Mouse (Mus musculus) ES-CJ7 (cell line): Measurements from ENCODE around the gene Bcl6b.
A peak's percentile ranks its signal among the peaks of the same experiment; 100 is the strongest.

Experiments
- DNase-seq: peaks from one replicate; pipeline ENCODE4 v3.0.0; 2011; ENCODE audit warnings: low read depth, low spot score

Gene Bcl6b

DNA sequence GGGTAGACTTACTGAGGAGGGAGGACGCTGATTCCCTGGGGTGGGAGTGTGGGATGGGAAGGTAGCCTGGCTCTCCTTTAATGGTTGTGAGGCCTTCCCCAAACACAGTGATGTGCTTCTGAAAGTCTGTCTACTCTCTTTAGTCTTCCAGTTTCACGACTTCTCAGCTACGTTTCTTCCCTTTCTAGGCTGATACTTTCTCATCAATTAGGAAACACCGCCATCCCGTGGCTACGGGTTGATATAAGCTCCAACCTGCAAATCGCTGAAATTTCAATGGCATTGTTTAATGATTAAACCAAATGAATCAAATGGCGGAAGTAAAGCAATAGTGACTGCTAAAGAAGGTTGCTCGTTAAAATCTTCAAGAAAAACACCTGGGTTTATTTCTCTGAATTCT is 16.7 kb downstream of the Bcl6b start:
- DNase-seq: peak; percentile 62

GRCm38 (mm10) chr11:70212423-70212822 is 17.2 kb downstream of the Bcl6b start, which contains the start of gene Slc16a11:
Slc16a11 (plus strand) TSS chr11:70212752.
- DNase-seq: no peak

DNA sequence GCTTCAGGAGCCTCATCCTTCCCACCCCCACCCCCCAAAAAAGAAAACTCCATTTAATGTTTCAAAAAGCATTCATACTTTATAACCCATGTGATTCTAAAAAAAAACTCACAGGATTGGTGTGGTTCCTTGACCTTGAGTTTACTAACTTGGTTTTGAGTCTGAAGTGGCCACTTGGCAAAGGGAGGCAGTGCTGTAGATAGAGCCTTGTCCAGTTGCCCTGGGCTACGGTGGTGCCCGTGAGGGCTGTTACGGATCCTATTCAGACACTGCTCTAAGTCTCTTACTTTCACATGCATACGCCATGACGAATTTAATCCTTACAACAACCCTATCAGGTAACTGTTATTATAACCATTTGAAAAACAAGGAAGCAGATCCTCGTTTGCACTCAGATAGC is 17.6 kb downstream of the Bcl6b start:
- DNase-seq: no peak

GRCm38 (mm10) chr11:70210681-70211080 is 18.9 kb downstream of the Bcl6b start:
- no peak for DNase-seq

- DNase-seq: no peak
These were observed 20.7 kb downstream of the Bcl6b start for GRCm38 (mm10) chr11:70208778-70209388.

- DNase-seq: no peak
These were observed 22.3 kb downstream of the Bcl6b start for GRCm38 (mm10) chr11:70207283-70207682.

DNA sequence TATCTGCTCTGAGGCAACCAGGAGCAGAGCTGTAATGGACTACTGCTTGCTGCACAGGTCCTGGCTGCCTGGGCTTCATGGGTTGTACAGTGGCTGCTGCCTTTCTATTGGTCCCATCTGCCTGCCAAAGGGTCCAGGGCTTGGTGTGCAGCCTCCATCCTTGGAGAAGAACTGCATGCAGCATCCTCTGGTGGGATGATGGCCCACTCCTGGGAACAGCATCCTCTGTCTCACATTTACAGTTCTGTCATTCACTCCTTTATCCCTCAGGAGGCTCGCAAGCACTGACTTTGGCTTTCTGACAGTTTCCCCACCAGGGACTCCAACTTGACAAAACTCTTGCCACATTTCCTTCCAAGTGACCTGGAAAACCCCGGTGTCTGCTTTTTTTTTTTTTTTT is 22.8 kb downstream of the Bcl6b start:
- no peak for DNase-seq

DNA sequence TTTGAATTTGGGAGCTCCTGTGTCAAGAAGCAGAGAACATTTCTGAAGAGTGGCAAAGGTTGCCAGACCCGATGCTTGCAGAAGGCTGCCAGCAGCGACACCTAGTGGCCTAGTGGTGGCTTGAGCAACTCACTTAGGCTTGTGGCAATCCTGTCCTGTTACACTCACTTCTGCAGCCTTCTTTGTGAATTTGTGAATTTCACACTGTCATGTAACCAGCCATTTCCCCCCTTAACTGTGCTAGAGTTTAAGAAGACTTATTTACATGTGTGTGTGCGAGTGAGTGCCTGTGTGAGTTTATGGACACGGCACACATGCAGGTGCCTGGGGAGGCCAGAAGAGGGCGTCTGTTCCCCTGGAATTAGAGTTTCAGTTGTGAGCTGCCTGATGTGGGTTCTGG is 27.9 kb downstream of the Bcl6b start:
- DNase-seq: peak; percentile 78

DNA sequence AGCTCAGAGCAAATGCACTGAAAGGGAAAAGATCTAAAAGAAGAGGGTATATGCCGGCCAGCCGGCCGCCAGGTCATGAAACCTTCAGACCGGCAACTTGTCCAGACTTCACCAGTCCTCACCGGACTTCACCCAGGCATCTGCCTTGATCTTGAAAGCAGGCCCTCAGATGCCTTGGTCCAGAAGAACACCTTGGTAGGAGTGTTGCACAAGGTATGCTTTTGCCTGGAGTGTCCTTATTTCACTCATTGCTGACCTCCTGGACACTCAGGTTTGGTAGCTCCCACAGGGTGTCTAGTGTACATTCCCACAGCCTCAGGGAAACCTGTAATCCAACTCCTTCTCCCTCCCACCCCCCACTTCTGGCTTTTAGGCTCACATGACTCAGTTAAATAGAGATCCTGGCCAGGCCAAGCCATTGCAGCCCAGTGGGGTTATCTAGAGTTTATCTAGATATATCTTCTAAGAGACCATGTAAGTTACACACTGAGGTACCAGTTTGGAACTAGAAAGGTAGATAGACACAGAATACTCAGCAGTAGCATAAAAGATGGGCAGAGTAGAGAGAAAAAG is 29.5 kb downstream of the Bcl6b start:
- DNase-seq: no peak

- DNase-seq: no peak
These were observed 30.5 kb downstream of the Bcl6b start for GRCm38 (mm10) chr11:70199107-70199506.

- no peak for DNase-seq
These were observed 31.3 kb downstream of the Bcl6b start for GRCm38 (mm10) chr11:70198332-70198731.

DNA sequence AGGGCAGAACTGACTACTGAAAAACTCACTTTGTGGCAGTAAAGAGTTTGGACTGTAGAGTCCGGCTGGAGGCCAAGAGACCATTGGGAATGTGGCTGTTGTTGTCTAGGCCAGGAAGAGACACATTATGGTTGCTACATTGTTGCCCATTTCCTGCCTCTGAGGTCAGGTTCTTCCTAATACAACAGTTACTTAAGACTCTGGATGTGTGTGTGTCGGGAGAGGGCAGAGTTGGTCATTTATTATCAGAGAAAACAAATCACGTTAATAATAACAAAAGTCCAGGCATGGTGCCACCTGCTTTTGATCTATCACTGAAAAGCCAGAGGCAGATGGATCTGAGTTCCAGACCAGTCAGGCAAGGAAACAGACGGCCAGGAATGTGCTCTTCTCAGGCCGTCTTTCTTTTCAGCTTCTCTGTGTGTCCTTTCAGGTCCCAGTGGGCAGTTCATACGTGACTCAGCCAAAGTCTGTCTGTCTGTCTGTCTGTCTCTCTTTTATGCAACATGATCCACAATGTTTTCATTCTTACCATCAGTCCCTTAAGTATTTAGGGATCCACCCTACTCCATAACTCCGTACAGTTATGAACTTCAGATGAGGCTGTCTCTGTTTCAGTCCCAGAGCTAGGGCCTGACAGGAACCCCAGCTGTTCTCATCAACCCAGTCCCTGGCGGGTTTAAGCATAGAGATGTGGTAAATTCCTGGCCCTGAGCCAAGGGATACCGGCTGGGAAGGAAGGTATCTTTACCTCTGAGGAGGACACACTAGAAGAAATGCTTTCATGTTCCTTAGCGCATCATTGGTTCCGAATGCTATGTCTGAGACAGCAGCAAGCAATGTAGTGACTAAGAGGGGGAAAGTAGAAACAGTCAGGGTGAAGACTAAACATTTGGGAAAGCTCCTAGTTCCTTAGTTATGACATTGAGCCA is 36.0 kb downstream of the Bcl6b start:
- no peak for DNase-seq

GRCm38 (mm10) chr11:70192157-70192556 is 37.4 kb downstream of the Bcl6b start:
- no peak for DNase-seq

DNA sequence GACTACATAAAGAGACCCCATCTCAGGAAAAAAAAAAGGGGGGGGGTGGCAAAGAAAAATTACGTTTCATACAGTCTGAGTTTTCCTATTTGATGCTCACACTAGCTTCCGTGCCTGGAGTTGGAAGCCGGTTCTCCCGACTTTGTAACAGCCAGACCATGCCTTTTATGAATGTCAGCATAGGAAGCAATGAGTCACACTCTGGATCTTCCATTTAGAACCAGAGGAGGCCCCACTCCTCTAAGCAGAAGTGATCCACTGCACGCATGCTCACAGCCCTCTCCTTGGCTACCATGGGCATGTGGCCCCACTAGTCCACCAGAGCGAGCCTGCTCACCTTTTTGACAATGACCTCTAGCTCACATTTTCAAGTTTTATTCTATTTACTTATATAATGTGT is 38.4 kb downstream of the Bcl6b start:
- DNase-seq: no peak

DNA sequence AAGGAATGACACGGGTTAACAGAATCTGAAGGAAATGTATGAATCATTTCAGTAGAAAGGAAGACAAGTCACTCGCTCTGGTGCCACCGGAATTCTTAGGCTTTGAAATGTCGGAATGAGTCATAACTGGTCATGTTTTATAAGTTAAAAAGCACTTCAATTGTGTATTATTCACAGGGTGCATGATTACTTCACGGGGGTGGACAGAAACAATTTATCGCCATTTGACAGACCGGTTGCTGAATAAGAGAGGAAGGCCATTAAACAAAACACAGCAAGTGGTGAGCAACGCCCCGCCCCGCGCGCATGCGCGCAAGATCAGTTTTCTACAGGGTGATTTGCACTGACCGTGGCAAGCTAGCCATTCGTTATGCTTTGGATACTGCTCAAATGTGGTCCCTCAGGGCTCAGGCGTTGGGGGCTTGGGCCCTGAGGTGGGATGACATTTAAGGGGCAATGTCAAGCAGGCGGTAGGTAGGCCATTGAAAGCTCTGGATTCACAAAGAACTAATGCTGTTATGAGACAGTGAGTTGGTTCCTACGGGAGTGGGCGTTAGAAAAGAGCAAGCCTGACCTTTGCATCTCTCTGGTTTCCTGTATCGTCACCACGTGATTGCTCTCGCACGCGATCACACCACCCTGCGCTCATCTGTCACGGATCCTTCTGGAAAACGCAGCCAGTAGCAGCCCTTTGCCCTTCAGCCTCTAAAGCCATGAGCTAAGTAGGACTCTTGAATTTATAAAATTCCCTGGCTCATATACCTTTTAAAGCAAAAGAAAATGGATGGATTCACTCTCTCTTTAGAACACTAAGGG is 40.1 kb downstream of the Bcl6b start:
- no peak for DNase-seq

- DNase-seq: no peak
These were observed 44.5 kb downstream of the Bcl6b start for GRCm38 (mm10) chr11:70185120-70185519.

GRCm38 (mm10) chr11:70180496-70180895 is 49.1 kb downstream of the Bcl6b start:
- DNase-seq: no peak

GRCm38 (mm10) chr11:70179401-70179800 is 50.2 kb downstream of the Bcl6b start:
- DNase-seq: peak; percentile 48

DNA sequence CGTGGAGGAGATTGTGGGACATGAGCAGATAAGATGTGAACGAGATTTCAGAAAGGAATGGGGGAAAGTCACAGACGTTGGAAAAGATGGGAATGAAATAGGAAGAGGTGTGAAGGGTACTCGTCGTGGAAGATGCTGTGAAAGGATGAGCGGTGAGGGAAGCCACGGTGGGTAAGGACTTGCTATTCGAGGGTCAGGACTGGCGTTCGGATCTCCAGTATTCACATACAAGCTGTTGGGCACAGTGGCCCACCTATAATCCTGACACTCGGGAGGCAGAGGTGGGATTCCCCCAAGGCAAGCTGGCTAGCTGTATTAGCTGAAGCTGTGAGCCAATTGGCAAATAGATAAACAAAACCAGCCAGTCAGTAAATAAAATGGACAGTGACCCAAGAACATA is 50.8 kb downstream of the Bcl6b start:
- no peak for DNase-seq

GRCm38 (mm10) chr11:70178311-70178710 is 51.3 kb downstream of the Bcl6b start:
- DNase-seq: no peak

- peak; percentile 58 for DNase-seq
These were observed 52.0 kb downstream of the Bcl6b start for GRCm38 (mm10) chr11:70177647-70178046.

DNA sequence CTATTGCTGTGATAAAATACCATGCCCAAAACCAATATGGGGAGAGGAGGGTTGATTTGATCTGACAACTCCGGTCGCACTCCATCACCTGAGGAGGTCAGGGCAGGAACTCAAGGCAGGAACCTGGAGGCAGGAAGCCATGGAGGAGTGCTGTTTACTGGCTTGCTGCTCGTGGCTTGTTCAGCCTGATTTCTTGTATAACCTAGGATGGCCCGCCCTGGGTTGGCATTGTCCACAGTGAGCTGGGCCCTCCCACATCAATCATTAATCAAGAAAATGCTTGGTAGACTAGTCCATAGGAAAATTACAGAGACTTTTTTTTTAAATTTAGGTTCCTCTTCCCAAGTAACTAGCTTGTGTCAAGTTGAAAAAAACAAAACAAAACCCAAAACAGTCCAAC is 55.1 kb downstream of the Bcl6b start:
- no peak for DNase-seq
